Mouse (Mus musculus): ENCODE measurements around the gene Kmt2d.
A peak's percentile ranks its signal among the peaks of the same experiment; 100 is the strongest.

The Kmt2d gene

DNA sequence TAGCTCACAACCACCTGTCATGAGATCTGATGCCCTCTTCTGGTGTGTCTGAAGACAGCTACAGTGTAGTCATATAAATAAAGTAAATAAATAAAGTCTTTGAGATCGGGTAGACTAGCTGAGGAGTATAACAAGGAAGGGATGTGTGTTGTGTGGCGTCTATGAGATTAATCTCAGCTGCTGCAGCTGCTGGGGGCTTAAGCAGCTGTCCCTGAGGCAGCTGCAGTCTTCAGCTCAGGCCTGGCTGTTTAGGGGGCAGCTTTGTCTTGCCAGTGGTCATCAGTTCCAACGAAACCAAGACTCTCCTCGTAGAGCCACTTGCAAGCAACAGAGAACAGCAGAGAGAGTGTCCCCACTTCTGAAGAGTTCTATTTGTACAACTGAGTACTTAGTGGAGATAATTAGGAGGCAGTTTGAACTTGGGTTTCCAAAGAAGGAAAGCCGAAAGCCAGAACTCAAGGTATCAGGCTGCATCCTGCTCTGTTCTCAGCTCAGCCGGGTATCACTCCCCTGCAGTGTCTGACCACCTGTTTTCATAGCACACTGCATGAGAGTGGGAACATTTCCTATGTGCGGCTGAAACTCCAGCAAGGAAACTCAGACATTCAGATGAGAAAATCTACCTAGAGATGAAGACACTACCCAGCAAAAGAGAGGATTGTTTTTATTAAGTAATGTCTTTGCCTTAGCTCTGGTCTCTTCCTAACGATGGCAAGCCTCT lies 15.8 kb upstream of the Kmt2d start:
- no peak for DNase-seq

DNA sequence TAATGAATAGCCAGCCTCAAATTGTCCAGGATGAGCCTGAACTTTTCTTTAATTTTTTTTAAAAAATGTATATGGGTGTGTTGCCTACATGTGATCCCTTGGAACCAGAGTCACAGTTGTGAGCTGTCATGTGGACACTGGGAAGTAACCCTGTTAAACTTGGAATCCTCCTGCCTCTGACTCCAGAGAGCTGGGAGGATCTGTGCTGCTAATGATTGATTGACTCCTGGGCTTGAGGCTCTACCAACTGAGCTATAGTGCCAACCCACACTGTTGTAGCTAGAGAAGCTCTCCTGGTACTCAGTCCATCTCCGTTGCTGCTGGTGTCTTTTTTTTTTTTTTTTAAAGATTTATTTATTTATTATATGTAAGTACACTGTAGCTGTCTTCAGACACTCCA lies 13.1 kb upstream of the Kmt2d start:
- no peak for DNase-seq

DNA sequence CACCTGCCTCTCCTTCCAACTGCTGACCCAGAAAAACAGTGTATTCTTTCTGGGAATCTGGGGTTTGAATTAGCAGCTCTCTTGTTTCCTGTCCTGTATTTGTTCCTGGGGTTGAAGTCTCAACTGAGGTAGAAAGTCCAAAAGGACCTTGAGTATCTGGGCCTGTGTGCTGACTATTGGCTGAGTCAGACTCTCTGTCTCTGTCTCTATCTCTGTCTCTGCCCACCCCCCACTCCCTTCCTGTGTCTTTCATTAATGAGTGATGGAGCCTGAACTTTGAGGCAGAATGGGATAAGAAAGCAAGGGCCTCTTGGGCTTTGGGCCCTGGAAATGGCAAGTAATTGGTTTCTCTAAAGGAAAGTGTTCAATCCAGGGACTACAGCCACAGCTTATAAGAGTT lies 12.7 kb upstream of the Kmt2d start:
- DNase-seq, result peak; percentile 82

DNA sequence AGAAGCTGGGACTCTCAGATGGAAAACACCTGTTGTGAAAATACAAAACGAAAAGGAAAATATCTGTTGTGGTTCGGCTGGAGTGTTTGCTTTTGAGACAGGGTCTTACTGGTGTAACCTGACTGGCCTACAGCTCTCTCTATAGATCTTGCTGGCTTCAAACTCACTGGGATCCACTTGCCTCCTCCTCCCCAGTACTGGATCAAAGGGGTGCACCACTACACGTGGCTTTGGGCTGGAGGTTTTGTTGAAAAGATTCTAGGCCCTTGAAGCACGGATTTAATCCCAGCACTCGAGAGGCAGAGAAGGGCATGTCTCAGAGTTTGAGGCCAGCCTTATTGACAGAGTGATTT lies 10.6 kb upstream of the Kmt2d start:
- DNase-seq, result no peak

DNA sequence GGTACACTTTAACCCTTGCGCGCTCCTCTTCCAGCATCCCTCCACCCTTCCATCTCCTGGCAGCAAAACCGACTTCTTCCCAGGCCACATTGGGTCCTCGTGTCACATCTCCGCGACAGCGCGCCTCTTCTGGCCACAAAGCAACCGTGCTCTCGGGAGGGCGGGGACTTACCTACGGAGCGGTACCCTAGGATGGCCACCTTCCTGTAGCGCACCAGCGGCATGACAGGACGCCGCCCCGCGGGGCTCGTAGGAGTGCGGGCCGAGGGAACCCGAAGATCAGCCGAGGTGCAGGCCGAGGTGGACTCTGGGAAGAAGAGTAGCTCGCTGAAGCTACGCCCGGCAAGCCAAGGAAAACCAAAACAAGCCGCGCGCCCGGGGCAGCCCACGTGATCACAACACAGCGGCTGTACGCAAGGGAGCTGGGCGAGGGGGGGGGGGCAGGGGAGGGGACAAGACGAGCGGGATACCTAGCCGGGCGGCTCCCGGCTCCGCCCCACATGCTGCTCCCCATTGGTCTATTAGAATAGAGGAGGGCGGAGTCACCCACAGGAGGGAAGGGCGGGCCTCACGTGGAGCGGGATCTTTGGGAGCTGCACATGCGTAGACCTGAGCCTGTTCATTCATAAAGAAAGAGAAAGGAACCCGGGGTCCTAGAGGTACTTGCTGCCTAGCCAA lies 10.1 kb upstream of the Kmt2d start:
- DNase-seq, result peak; percentile 98

DNA sequence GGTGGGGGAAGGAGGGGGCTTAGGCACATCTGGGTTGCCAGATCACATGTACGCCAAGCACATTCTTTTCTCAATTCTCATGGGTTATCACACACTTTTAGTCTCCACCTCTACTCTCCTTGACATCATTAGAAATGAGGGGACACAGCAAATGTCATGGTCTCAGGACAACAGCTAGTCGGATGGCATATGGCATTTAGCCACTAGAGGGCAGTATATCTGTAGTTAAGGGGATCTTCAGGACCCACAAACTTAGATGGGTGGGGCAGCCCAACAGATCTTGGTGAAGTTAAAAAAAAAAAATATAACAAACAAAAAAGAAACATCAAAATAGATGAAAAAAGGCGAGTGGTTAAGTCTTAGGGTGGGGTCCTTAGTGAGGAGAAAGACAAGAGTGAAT lies 6.3 kb upstream of the Kmt2d start:
- DNase-seq, result peak; percentile 49

DNA sequence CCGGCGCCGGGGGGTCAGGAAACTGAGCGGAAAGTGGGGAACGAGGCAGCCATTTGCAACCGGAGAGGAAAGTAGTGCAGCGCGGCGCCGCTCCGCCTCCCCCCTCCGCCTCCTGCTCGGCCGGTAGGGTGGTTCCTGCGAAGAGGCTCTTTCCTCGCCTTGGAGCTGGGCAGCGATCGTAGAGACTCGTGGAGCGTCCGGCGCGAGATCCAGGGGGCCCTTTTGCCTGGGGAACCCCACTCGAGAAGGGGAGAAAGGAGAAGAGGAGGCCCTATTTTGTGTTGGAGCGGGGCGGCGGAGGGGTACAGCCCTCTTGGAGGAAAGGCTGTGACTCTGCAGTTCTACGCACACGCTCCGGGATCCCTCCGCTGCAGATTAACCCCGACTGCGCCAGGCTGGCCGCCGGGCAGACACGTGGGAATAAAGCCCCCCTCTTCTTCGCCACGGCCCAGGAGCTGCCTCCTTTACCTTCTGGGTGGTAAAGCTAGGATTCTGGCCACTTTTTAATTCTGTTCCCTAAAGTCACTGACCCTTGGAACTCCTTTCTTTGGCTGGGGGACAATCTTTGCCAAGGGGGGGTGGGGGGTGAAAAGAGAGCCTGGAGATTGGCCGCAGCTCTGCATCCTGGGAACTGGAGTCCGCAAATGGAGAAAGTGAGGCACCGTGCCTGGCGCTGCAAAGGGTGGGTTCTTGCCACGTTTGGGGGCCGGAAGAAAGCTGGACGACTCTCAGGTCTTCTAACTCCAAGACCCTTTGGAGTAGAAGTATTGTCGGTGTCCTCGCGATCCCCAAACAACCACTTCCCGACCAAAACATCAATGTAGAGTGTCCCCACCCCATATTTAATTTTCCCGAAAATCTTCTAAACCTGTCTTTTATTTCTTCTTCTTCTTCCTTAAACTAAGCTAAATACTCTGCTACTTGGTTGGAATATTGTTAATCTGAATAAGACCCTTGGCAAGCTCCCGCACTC lies 1.2 kb upstream of the Kmt2d start:
- DNase-seq, result peak; percentile 92

DNA sequence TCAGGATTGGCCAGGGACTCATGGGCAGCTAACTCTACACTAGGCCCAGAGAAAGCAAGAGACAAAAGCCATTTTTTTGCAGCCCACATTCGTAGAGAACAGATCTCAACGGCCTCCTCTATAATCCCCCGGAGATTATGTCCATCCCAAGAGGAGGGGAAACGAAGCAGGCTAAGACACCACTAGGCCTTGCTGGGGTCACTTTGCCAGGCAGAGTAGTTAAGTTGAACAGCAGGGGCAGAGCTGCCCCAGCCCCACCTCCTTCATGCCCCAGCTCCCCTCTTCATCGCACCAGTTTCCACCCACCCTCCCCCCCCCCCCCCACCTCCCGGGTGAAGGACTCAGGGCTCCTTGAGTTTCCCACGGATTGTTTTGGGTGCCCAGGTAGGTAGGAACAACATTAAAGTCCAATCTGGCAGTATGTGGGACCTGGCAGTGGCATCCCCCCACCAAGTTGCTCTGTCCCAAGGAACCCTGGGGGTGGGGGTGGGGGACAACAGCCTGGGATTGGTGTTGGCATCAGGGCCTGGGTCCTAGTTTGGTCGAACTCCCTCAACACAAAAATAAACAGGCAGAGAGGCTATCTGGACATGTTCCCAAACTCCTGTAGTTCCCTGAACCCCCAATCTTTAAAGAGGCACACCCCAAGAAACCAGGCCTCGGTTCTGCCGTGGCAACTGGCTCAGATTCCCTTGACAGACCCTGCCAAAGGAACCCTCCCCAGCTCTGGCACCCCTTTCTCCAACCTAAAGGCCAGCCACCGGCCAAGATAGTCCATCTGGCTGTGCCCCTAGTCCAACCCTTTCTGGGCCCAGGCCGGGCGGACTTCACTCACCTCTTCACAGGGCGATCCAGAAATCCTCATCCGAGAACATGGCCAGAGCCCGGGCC lies 580 bp downstream of the Kmt2d start:
- peak; percentile 57 for DNase-seq

DNA sequence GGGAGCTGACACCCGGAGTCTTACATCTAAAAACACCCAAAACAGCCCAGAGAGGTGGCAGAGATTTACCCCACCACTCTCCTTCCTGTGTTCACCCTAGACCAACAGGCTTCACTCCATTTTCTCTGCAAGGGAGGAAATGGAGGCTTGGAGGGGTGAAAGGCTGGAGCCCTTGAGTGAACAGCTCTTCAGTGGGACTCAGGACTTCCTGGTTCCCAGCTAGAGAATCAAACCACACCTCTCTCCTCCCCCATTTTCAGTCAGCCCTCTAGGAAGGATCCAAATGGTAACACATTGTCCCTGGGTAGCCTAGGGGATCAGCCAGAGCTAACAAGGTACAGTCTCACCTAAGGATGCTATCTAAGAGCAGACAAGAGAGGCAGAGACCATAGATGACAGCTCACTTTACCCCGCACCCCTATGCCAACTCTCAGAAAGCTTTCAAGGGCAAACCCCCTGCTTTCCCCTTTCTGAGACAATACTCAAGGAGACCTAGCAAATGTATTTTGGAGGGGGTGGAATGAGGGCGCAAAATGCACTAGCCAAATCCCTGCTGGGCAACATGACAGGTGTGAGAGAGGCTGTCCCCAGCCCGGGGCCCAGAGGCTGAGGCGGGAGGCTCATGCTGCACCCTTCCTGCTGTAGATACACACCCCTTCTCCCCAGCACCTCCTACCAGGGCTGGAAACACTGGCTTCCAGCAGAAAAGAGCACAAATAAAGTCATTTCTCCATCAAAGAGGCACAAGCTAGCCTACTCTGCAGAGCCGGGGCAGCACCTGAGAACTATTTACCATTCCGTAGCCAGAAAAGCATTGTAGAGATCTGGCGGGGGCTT lies 1.4 kb downstream of the Kmt2d start:
- DNase-seq, result no peak

DNA sequence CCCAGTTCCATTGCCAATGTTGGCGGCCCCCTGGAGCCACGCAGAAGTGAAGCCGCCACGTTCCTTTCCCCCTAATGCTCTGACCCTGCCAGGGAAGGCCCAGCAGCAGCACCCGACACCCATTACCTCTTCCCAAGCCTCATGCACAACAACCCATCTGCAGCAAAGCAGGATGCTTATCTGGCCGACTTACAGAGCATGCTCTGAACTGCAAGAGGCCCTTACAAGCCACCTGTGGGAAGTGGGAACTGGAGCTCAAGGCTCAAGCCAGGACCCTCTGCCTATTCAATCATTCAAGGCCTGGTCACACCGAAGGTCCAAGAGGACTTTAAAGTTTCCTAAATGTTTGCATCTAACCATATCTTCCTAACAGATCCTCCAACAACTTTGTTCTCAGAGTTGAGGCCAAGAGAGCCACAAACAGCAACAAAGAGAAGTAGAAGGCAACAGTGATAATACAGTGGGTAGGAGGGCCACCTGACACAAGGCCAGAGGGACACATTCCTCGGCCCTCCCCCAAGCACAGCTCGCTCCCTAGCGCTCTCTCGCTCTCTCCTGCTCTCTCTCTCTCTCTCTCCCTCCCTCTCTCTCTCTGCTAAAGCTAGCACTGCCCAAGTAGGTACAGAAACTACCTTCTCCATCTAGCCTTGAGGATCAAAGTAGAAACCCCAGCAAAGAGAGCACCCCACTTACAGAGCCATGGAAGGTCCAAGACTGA lies 2.5 kb downstream of the Kmt2d start:
- no peak for DNase-seq

DNA sequence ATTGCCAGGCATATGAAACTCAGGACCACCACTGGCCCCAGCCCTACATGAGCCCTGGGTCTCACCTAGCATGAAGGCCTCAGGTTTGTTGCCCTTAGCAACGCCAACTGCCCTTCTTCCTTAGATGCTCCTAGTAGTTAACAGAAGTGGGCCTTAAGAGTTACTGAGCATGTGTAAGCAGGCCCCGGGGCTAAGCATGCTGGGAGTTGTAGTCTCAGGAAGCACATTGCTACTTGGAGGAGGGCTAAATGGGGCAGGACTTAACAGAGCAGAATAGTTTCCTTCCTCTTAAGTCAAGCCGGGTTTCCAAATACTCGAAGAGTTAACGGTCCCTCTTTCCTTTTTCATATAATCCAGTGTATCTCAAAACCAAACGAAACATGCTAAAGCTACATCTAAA lies 3.7 kb downstream of the Kmt2d start:
- DNase-seq, result peak; percentile 72

DNA sequence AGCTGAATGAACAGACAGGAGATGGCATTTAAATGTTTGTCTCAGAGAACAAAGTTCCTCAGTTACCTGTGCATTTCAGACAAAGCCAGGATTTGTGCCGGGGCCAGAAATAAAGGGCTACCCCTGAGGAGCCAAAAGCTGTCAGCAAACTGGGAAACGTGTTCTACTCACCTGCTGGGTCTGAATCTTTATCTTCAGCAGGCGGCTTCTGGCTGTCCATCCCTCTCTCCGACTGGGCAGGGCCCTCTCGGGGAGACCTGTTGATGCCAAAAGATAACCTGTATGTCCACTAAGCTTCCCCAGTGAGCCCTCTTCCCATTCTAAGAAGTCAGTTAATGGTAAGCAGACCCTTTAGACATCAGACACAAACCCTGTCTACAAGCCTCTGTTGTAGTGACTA lies 4.5 kb downstream of the Kmt2d start:
- no peak for DNase-seq

DNA sequence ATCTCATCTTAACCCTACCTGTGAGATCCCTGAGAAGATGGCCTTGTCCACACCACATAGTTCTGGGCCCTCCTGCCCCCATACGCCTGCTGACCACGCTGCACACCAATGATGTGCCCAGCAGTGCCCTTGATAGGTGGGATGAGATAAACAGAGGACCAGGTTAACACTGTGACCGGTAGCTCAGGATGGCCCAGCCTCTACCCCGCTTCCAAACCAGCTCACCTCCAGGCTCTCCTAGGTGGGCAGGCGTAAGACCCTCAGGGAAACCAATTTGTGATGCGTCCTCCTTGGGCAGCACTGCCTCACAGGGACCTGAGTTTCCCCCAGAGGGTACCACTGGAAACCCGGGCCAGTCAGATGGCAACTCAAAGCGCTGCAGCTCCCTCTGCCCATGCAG lies 5.2 kb downstream of the Kmt2d start:
- no peak for DNase-seq

DNA sequence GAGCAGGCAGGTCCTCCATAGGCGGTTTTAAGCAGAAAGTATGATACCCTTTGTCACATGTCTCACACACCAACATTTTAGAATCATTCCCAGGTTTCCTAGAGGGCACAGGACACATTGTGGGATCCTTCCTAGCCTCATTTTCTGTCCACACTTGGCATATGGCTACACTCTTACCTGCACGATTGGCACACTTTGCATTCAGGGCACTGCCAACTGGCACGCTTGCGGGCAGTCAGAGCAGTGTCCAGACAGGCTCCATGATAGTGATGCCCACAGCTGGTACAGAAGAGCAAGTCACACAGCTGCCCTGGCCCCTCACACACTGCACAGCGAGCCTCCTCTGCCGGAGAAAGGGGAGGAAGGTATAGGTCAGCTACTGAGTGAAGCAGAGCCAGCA lies 6.1 kb downstream of the Kmt2d start:
- no peak for DNase-seq

DNA sequence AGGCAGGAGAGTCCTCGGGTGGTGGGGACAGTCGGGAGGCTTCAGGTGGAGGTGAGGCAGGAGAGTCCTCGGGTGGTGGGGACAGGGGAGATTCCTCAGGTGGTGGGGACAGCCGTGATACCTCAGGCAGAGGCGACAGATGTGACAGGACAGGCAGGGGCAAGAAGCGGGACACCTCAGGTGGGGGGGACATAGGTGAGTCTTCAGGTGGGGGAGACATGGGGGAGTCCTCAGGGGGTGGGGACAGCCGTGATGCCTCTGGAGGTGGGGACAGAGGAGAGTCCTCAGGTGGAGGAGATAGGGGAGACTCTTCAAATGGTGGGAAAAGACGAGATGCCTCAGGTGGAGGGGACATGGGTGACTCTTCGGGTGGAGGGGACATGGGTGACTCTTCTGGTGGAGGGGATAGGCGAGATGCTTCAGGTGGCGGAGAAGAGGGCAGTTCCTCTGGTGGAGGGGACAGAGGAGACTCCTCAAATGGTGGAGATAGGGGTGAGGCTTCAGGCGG lies 7.5 kb downstream of the Kmt2d start:
- DNase-seq, result no peak

DNA sequence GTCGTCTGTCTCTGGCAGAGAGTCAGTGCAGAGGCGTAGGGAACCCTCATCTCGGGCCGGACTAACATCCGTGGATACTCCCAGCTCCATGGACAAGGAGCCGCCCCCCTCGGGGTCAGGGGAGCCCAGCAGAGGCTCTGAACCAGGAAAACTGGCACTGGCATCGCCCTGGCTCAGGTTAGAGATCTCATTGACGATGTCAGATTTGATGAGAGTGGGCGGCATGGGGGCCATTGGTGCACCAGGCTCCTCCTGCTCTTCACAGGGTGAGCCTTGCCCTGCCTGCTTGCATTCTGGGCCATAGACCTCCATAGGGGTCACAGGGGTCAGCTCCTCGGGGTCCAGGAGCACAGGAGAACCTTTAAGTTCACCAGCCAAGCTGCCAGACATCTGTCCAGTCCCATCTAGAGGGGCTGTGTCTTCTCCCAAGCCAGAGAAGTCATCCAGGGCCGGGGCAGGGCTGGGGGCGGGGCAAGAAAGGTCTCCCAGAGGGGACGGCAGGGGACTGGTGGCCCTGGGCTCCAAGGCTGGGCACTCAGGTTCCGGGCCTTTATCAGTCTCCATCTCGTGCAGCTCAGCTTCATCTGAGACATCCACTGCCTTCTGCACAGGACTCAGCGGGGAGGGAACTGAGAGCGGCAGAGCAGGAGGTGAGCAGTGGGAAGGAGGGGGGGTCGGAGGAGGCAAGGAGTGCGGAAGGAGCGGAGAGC lies 9.1 kb downstream of the Kmt2d start:
- DNase-seq, result no peak

DNA sequence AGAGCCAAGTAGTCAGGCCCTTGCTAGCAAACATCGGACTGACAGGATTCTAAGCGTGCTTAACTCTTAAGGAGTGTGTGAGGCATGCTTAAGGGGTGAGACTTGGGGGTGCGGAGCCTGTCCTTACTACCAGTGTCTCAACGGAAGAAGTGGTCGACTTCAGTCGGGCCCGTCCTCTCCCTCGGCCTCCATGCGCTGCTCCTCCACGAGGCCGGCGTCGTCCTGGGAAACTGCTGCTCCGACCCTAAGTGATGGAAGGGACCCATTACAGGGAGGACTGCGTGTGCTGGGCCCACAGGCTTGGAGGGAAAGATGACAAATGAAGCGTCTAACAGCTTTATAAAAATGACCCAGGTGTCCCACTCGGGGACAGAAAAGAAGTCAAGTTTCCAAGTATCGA lies 10.1 kb downstream of the Kmt2d start:
- DNase-seq, result no peak

DNA sequence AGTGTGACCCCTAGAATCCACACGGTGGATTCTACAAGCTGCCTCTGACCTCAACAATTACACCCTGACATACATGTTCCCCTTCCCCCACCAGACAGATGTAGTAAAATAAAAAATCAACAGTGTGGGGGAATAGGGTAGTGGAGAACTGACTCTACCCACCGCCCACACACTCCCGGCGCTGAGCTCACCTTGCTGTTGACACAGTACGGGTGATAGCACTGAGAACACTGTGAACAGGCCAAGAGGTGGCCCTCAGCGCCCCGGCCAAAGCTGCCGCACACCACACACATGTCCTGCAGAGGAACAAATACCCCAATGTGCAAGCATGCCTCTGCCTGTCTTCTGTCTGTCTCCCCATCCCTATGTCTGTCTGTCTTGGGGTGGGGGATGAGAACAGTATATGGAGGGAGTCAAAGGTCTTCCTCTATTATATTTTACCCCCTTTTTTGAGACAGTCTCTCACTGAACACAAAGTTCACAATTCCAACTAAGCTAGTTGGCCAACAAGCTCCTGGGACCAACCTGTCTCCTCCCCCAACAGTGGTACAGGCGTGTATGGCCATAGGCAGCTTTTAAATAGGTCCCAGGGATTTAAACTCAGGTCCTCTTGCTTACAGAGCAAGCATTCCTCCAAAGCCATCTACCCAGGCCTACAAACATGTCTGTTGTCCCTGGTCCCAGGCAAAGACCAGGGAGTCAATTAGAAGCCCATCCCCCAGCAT lies 11.5 kb downstream of the Kmt2d start:
- no peak for DNase-seq

DNA sequence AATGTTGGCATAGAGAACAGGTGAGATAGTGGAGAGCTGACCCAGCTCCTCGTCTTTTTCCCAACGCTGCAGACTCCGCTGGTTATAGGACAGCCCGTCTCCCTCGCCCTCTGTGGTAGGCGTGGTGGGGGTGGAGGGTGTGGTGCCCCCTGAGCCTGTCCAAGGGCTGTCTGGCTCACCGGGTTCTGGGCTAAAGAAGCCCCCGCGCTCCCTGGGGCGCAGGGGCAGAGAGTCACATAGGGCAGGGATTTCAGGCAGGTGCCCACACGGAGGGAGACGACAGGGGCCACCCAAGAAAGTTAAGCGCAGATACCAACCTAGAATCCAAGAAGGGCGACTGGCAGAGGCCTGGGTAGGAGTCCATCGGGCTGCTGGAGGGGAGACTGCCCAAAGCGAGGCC lies 16.8 kb downstream of the Kmt2d start:
- DNase-seq, result no peak

Measured in kidney, adult 11 months (tissue).